Mouse (Mus musculus) hindbrain, embryonic 16.5 days (tissue): ENCODE measurements at regions not wholly inside any gene's neighbourhood (a gene's known extent, or its start where the extent isn't known, plus 50 kb on each side); places are given as distances from the start of the nearest gene placed in this dataset.

ENCODE experiments used
- ATAC-seq: fragments of 200-750 bp; cut with Nextera tagmentation; 2 replicates; pipeline ENCODE4 v1.8.0; 2017; ENCODE audit warnings: moderate TSS enrichment, moderate library complexity
- H3K27ac ChIP-seq: fragments of 300-500 bp; sonication (generic); 2 replicates; pipeline ENCODE4 v1.5.1; 2014; ENCODE audit warnings: low read depth, mild to moderate bottlenecking, control low read depth, low read length, moderate library complexity
- H3K27me3 ChIP-seq: fragments of 300-500 bp; sonication (generic); replicated peaks from 2 replicates; pipeline ENCODE4 v1.6.1; 2014; ENCODE audit warnings: low read length; ENCODE audit not compliant: control insufficient read depth, insufficient read depth
- H3K36me3 ChIP-seq: fragments of 300-500 bp; sonication (generic); 2 replicates; pipeline ENCODE4 v1.6.1; 2014; ENCODE audit warnings: mild to moderate bottlenecking, low read length, moderate library complexity, mixed read lengths; ENCODE audit not compliant: control insufficient read depth, insufficient read depth
- H3K4me1 ChIP-seq: fragments of 300-500 bp; sonication (generic); 2 replicates; pipeline ENCODE4 v1.6.1; 2014; ENCODE audit warnings: low read depth, low read length; ENCODE audit not compliant: control insufficient read depth, insufficient read depth
- H3K4me2 ChIP-seq: fragments of 300-500 bp; sonication (generic); 2 replicates; pipeline ENCODE4 v1.6.1; 2014; ENCODE audit warnings: mild to moderate bottlenecking, low read length, control low read depth, moderate library complexity
- H3K4me3 ChIP-seq: fragments of 300-500 bp; sonication (generic); 2 replicates; pipeline ENCODE4 v1.5.1; 2014; ENCODE audit warnings: mild to moderate bottlenecking, low read length, control low read depth, moderate library complexity
- H3K9ac ChIP-seq: fragments of 300-500 bp; sonication (generic); 2 replicates; pipeline ENCODE4 v1.6.1; 2014; ENCODE audit warnings: low read depth, mild to moderate bottlenecking, control low read depth, low read length, moderate library complexity
- H3K9me3 ChIP-seq: fragments of 300-500 bp; sonication (generic); 2 replicates; pipeline ENCODE4 v1.6.1; 2014; ENCODE audit warnings: mild to moderate bottlenecking, low read length, moderate library complexity; ENCODE audit not compliant: control insufficient read depth
- WGBS: fragments of 180-500 bp; shearing (Covaris S2); extraction: QIAGEN DNeasy Blood & Tissue Kit; methylation state at CpG from one replicate; pipeline ENCODE4 v1.1.7; 2014; 5-methylcytosine and 5-hydroxymethylcytosine counted together

- H3K27me3 ChIP-seq: no peaks in the 10 kb centered on the region
- H3K4me1 ChIP-seq: no peaks in the 10 kb centered on the region
- H3K4me3 ChIP-seq: no peak overlapping the region
- H3K36me3 ChIP-seq: no peaks in the 10 kb centered on the region
- H3K9ac ChIP-seq: no peak overlapping the region
- ATAC-seq: no peak
- H3K4me2 ChIP-seq: no peak overlapping the region
- no peak overlapping the region for H3K27ac ChIP-seq
- H3K9me3 ChIP-seq: no peaks in the 10 kb centered on the region
- 77% methylated on average over 6 of the region's 6 CpGs for WGBS
These were observed 63.3 kb upstream of the Cnksr3 start for GRCm38 (mm10) chr10:7275357-7275756.

DNA sequence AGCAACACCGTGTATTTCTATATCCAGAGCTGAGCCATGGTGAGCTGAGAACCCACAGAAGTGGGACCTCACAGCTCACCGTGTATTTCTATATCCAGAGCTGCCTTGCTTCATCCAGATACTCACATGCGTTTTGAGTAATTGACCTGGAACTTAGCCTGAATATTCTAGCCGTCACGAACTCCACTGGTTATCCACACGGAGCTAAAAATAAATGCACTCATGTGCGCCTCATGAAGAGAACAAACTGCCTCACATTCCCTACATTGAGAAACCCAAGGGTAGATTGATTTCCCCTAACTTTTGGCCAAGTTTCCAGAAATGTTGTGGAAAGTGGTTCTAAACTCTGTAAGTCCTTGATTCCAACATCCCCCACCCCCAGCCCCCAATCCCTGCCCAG, 62.4 kb upstream of the Cnksr3 start:
- H3K9me3 ChIP-seq: no peaks in the 10 kb centered on the region
- H3K36me3 ChIP-seq: no peaks in the 10 kb centered on the region
- H3K9ac ChIP-seq: no peak overlapping the region
- ATAC-seq: no peak
- H3K4me1 ChIP-seq: no peaks in the 10 kb centered on the region
- H3K27me3 ChIP-seq: no peaks in the 10 kb centered on the region
- WGBS: 85% methylated on average over 7 of the region's 7 CpGs
- H3K4me2 ChIP-seq: no peak overlapping the region
- H3K4me3 ChIP-seq: no peak overlapping the region
- no peak overlapping the region for H3K27ac ChIP-seq

DNA sequence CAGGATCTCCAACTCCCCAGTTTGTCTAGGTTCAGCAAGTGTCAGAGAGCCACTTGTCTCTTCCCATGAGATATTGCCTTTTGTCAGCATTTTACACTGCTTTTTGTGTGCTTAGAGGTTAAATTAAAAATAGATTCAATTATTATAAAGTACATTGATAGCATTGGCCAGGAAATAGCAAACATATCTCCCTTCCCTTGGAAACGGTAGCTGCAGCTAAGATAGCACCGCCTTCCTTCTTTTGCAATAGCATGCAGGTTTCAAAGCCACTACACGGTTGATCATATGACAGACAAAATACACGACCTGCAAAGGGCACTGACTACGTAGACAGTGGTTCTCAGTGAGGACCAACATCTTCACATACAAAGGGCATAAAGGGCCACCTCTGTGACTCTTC, 59.1 kb upstream of the Cnksr3 start:
- Histone ChIP-seq H3K9ac (no peak overlapping the region), H3K4me3 (no peak overlapping the region), H3K4me2 (no peak overlapping the region), H3K36me3 (no peaks in the 10 kb centered on the region), H3K27ac (no peak overlapping the region), H3K27me3 (no peaks in the 10 kb centered on the region), H3K9me3 (no peaks in the 10 kb centered on the region), H3K4me1 (no peaks in the 10 kb centered on the region)
- WGBS: 78% methylated on average over 5 of the region's 5 CpGs
- no peak for ATAC-seq

- H3K4me1 ChIP-seq: no peaks in the 10 kb centered on the region; the same call in 1 of the 2 replicates
- peak; percentile 90 for ATAC-seq
- H3K9ac ChIP-seq: no peak overlapping the region
- no peaks in the 10 kb centered on the region for H3K9me3 ChIP-seq
- H3K4me2 ChIP-seq: no peak overlapping the region
- H3K27me3 ChIP-seq: no peaks in the 10 kb centered on the region
- no peak overlapping the region for H3K27ac ChIP-seq
- 70% methylated on average over 9 of the region's 9 CpGs for WGBS
- H3K4me3 ChIP-seq: no peak overlapping the region
- H3K36me3 ChIP-seq: no peaks in the 10 kb centered on the region
These were observed 56.5 kb upstream of the Cnksr3 start for GRCm38 (mm10) chr10:7268386-7269033.

DNA sequence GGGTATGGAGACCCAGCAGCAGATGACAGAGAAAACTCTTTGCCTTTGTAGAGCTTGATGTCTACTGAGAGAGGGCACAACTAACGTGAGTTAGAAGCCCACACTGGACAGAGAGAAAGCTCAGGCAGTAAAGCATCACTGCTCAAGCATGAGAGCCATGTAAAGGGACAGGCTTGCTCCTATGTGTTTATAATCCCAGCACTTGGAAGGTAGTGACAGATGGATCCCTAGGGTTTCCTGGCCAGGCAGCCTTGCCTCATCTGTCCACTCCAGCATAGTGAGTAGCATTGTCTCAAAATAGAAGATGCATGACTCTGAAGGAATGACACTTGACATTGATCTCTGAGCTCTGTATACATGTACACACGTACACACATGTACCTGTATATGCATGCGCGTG, 55.9 kb upstream of the Cnksr3 start:
- H3K4me2 ChIP-seq: no peak overlapping the region
- H3K4me1 ChIP-seq: no peaks in the 10 kb centered on the region; the same call in 1 of the 2 replicates
- no peak overlapping the region for H3K27ac ChIP-seq
- H3K4me3 ChIP-seq: no peak overlapping the region
- WGBS: 76% methylated on average over 4 of the region's 4 CpGs
- ATAC-seq: peak; percentile 79
- H3K27me3 ChIP-seq: no peaks in the 10 kb centered on the region
- H3K36me3 ChIP-seq: no peaks in the 10 kb centered on the region
- H3K9me3 ChIP-seq: no peaks in the 10 kb centered on the region
- no peak overlapping the region for H3K9ac ChIP-seq

GRCm38 (mm10) chr10:7267106-7267505, 55.1 kb upstream of the Cnksr3 start:
- Histone ChIP-seq H3K27ac (no peak overlapping the region), H3K9me3 (no peaks in the 10 kb centered on the region), H3K36me3 (no peaks in the 10 kb centered on the region), H3K9ac (no peak overlapping the region), H3K4me2 (no peak overlapping the region), H3K4me3 (no peak overlapping the region), H3K27me3 (no peaks in the 10 kb centered on the region), H3K4me1 (no peaks in the 10 kb centered on the region; the same call in 1 of the 2 replicates)
- ATAC-seq: no peak
- 76% methylated on average over 4 of the region's 4 CpGs for WGBS

DNA sequence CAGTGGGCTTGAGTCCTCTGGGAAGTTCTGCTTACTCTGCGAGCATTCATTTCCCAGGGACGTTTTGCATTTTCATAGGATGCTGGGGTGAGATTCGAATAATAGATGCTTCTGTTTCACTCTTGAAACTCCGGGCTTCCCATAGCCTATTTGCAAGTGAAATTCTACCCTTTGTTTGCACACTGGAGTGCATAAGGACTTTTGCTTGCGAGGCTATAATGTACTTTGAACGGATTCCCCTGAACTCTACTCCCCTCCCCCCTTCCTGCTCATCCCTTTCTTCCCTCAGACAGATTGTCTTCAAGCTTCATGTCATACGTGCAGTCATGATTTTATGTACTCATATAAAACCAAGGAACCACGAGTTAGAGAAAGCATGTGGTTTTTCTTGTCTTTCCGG, 53.4 kb upstream of the Cnksr3 start:
- H3K4me2 ChIP-seq: no peak overlapping the region
- H3K27ac ChIP-seq: no peak overlapping the region
- no peak overlapping the region for H3K9ac ChIP-seq
- ATAC-seq: no peak
- H3K4me3 ChIP-seq: no peak overlapping the region
- no peaks in the 10 kb centered on the region; the same call in 1 of the 2 replicates for H3K4me1 ChIP-seq
- H3K9me3 ChIP-seq: no peaks in the 10 kb centered on the region
- H3K27me3 ChIP-seq: no peaks in the 10 kb centered on the region
- 30% methylated on average over 9 of the region's 9 CpGs for WGBS
- no peaks in the 10 kb centered on the region for H3K36me3 ChIP-seq

DNA sequence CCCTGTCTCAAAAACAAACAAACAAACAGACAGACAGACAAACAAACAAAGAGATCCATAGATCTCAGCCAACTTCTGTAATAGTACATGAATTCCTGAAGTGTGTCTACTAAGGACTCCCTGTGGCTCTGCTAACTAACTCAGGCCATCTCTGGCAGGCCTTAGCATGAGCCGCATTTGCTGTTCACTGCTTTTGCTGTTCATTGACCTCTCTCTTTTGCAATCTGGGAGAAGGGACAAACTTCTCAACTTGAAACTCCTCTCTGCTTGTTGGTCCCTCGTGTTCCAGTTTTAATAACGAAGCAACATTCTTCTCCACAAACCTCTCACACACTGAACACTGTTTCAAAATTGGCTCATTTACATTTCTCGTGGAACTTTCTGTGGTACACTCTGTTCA, 52.7 kb upstream of the Cnksr3 start:
- H3K4me1 ChIP-seq: no peaks in the 10 kb centered on the region; the same call in 1 of the 2 replicates
- 76% methylated on average over 4 of the region's 4 CpGs for WGBS
- no peaks in the 10 kb centered on the region for H3K9me3 ChIP-seq
- no peak overlapping the region for H3K27ac ChIP-seq
- no peaks in the 10 kb centered on the region for H3K36me3 ChIP-seq
- no peak for ATAC-seq
- no peak overlapping the region for H3K9ac ChIP-seq
- no peak overlapping the region for H3K4me3 ChIP-seq
- no peak overlapping the region for H3K4me2 ChIP-seq
- no peaks in the 10 kb centered on the region for H3K27me3 ChIP-seq
